Mouse (Mus musculus): ENCODE results near the gene Prtg.
A peak's percentile ranks its signal among the peaks of the same experiment; 100 is the strongest.

Prtg gene

DNA sequence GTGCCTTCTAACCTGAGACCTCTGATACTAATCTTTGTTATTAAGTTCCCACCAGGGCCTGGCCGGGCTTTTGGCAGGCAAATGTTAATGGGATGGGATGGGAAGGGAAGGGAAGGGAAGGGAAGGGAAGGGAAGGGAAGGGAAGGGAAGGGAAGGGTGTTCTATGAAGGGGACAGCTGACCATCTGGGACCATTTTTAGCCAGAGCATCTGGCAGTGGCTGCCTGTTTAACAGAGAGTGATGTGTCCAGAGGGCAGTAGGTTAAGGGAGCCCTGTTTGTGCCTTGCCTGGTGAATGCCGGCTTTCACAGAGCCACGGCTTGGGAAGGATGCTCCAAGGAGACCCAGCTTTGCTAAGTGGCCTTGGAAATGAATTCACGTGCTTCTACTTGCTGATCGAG, 57.1 kb downstream of the Prtg start:
- no peak for DNase-seq

DNA sequence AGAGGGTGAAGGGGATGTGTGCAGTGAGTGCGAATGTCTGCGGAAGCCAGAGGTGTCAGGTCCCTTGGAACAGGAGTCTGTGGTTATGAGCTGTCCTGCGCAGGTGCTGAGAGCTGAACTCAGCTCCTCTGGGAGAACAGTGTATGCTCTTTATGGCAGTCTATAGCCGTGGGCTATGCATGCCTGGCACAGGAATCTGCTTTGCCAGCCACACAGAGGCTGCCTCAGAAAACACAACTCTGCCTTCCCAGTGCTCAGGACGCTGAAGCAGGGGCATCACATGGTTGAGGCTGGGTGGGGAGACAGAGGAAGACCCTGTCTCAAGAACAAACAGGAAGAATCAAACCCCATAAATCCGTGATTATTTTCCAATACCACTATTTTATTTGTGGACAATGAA, 60.8 kb downstream of the Prtg start:
- DNase-seq: no peak

DNA sequence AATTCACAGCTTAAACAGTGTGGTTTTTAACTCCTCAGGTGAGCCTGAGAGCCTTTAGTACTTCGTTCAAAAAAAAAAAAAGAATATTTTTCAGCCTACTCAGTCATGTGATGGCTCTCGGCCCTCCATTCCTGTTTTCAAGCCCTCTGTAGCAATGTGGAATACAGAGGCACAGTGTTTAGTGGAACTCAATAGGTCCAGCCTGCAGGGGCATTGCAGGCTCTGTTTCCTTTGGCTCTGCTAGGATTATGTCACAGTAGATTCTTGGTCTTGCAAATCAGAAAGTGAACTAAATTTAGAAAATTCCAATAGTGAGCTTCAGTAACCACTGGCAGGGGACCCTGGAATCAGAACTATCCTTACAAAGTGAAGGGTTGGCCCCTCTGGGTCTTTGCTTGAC, 62.1 kb downstream of the Prtg start:
- no peak for DNase-seq

DNA sequence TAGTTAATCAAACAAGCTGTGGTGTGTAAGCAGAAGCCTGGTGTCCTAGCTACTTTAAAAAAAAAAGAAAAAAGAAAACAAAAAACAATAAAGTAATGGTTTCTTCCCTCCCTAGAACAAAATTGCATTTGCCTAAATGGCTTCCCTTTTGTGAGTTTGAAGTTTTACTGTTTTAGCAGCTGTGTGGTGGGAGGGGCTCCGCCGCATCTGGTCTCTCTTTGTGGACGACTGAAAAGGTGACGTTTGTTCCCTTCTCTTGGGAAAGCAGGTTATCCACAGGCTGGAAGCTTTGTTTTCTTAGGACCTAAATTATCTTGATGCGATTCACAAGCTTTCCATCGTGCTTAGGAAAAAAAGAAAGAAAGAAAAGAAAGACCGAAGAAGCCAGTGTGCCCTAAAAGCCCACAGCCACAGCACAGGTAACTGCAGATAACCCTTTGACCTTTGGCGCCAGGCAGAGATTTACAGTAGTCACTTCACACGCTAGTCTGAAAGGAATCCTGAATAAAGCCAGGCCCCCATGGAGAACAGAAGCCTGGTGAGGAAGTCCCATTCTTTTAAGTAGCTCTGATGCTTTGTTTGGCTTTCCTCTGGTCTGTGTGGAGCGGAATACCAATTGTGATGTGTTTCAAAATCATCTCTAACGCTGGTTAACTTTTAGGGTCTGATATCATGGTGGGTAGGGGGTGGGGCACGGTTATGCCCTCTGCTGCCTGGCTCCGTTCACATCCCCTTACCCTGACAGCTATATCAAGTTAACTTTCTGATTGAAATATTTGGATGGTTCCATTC, 65.0 kb downstream of the Prtg start:
- no peak for DNase-seq

DNA sequence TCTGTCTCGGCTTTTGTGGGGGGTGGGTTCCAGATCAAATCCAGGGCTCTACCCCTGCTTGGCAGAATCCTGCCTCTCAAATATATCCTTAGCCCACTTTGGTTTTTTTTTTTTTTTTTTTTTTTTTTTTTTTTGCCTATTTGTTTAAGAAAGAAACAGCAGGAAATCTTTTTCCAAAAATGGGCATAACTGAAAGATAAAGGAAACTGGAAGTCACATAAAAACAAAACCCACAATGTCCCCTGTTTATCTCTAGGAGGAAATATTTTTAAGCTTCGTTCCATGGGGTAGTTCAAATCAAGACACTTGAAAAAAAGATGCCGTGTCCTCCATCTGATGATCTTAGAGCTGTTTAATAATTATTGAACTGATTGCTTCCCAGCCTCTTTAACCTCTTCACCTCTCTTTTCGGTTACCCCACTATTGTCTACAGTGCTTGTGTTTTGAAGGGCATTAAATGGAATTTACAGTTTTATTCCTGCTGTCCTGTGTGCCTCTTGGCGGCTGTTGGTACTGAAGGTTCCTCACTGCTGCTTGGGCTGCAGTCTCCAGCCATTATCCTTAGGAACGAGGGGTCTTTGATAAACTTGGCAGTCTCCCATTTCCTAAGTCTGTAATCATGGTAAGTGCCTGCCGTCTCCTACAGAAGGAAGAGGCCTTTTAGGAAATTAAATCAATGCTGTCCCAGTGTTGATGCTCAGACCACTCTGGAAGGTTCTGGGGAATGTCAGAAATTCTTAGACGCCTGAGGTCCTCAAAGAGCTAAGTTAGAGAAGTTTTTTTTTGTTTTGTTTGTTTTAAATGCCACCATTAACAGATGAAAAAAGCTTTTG, 65.8 kb downstream of the Prtg start:
- no peak for DNase-seq

DNA sequence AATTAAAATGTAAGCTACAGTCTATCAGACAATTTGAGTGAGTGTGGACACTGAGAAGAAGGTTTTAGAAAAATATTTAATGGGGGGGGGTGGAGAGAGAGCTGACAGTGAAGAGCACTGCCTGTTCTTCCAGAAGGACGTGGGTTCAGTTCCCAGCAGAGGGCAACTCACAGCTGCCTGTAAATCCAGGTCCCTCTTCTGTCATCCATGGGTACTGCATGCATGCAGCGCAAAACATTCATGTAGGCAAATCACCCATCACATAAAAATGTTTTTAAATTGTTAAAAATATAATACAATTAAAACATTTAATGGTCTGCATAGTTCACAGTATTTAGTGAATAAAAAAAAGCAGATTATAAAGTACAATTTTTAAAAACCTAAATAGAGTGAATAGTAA, 69.2 kb downstream of the Prtg start:
- DNase-seq: no peak

DNA sequence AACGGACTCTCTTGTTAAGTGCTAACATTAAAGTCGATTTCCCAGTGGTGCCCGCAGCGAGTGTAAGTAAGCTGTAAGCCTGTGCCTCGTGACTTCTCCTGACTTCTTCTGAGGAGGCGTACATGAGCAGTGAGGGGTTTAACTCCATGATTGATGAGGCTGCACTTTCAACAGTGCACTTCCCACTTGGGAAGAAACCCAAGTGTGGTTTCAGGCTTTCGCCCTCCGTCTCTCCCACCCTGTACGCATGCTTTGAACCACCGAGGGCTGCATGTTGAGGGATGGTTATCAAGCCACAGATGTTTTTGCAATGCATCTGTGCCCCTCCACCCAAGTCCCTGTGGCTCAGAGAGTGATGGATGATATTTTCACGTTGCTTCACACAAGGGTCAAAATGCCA, 71.2 kb downstream of the Prtg start:
- DNase-seq: no peak

DNA sequence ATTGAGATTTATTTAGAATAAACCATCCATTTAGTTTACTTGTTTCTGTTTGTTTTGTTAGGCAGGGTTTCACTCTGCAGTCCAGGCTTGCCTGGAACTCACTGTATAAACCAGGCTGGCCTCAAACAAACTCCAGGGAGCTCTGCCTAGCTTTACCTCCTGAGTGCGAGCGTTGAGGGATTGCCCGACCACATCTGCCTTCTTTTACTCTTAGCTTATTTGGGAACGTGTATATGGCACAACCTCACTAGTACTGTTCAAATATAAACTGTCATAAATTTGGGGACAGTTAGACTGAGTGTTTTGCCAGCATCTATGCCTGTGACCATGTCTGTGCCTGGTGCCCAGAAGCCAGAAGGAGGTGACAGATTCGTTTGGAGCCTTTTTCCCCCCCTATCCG, 72.0 kb downstream of the Prtg start:
- DNase-seq: no peak

DNA sequence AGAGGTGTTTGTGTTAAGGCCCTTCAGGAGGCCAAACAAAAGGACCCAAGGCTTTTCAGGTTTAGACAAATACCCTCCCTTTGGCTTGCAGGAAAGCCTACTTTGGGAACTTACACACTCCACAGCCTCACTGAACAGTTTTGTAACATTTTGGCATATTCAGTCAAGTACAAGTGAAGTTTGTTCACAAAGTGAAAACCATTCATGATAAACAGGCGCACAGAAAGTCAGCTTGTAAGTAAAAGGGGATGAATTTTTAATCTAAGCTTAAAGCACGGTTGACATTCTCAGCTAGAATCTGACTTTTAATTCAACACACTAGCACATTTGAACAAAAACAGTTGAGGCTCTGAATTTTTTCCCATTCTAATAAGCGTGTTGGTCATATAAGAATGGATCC, 72.9 kb downstream of the Prtg start:
- DNase-seq: no peak

DNA sequence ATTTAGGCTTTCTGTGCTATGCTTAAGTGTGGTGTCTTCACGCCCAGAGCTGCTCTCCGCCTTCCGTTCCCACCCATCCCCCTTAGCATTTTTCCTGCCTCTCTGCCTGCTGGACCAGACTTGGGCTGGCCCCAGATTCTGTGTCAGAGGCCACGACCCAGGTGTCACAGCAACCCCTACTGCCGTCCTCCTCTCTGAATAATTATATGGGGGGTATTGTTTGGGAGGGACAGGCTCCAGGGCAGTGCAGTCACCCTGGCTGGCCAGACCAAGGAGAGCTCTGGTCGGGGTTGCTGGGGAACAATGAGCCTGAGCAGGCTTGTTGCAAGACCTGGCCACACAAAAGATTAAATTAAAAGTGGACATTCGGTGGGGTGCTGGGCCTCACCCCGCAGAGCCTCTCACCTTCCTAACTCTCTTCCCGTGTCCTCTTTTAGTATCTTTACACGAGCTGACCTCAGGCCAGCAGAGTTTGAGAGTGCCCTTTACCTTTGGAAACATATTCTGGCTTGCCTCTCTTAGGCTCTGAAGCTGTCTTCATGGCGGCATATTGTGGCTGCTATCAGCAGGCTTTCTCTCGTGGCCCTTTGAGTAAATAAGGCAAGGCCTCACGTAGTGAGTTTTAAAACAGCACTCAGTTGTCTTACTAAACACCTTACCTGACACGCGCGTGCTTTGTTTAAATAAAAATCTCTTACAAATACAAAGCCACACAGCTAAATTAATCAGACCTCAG, 73.7 kb downstream of the Prtg start:
- DNase-seq: no peak

DNA sequence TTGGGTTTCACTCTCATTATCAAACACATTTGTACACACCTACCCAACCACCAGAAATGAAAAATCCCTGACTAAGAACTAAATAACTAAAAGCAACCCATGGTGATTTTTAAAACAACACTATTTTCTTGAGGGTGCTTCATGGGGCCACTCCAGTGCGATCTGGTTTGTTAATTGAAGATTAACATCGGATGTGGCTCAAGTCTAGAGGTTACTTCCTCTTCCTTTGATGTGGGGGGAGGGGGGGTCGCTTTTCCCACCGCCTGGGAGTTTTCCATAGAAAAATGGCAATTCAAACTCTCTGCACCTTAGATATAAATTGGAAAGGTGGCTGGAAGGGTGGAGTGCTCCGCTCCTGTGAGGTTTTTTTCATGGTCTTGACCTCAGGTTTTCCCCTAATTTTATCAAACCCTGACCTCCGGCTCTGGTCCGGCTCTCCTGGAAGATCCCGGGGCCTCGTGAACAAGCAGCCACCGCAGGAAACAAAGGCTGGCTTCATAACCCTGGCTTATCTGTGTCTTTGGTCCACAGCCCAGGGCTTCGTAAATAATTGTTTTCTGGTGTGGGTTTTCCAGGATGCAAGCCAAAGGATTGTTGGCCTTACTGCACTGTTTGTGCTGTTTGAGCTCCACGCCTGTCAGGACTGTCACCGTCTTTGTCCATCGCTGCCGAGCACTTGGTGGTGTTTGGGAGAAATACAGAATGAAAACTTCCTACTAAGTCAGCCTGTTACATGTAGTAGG, 74.5 kb downstream of the Prtg start:
- no peak for DNase-seq

DNA sequence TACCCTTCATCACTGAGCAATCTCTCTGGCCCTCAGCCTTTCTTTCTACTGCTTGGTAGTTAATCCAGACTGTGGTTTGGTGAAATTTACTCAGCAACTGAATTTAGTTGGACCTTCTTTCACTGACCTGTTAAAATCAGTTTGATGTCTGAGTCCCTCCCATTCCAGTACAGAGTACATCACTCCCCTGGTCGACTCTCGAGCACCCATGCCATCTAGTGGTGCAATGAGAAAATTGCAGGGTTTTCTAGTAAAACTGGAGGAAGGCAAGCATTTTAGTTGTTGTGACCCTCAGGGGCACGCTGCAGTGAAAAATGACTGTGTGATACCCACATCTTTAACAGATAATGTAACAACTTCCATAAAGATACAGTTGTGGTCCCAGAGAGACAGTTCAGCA, 77.3 kb downstream of the Prtg start:
- DNase-seq: peak; percentile 29

DNA sequence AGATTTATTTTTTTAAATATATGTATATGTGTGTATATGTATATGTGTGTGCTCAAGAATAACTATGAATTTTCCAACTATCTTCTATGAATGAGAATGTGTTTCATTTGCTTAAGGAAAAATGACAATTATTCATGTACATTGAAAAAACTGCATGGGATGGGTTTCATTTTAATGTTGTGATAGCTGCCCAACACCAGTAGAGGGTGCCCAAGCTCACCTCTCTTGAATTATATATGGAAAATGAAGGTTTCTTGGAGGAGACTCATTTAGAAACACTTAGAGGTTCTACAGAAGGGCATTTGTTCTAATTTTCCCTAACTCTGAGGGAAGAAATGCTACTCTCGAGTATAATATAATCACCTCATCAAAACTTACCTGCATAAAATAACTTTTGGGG, 83.1 kb downstream of the Prtg start:
- DNase-seq: no peak

DNA sequence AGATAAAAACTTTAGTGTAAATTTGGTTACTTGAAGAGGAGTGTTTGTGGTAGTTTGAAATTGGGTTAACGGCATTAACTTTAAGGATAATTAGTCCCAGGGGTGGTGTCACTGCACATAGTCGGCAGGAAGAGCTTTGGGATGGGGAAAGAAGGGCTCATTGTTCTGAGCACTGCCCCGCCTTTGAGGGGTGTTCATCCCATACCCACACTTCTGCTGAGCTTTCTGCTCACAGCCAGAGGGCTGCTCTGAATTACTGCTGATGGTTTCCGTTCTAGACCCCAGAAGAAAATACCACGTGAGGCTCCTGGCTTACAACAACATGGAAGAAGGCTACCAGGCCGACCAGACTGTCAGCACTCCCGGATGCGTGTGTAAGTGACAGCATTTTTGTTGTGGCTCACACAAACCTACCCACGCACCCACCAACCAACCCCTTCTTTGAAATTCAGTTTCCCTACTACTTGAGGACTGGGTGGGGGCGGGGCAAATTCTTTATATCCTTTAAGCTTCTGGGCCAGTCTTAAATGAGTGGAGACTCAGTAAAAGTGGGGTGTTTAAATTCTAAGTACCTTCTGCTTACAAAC, 83.9 kb downstream of the Prtg start:
- no peak for DNase-seq

DNA sequence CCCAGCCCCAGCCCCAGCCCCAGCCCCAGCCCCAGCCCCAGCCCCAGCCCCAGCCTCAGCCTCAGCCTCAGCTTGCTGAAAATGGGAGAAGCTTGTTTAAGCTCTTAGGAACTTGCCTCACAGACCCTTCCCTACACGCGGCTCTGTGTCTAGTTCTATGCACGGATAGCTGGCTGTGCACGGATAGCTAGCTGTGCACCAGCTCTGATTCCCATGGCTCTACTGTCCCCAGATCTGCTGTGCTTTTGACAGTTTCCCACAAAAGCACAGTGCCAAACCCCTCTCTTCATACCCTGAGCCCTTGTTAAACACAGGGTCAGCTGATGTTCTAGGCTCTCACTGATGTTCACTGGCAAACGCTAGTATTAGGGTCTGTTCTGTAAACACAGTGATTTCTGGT, 86.1 kb downstream of the Prtg start:
- no peak for DNase-seq

DNA sequence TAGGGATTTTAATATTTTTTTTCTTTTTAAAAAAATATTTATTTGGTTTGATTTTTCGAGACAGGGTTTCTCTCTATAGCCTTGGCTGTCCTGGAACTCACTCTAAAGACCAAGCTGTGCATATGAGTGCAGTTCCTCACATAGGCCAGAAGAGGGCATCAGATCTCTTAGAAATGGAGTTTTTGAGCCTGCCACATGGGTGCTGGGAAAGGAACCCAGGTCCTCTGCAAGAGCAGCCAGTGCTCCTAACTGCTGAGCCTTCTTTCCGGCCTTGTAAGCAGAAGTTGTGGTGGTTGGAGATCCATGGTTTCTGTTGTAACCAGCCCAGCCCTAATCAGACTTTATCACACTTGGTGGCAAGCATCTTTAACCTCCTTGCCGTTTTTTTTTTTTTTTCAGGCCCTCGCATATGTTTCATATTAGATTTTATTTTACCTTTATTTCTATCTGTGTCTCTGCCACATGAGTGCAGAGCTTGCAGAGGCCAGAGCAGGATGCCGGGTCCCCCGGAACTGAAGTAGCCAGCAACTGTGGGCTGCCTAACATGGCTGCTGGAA, 88.2 kb downstream of the Prtg start:
- no peak for DNase-seq

DNA sequence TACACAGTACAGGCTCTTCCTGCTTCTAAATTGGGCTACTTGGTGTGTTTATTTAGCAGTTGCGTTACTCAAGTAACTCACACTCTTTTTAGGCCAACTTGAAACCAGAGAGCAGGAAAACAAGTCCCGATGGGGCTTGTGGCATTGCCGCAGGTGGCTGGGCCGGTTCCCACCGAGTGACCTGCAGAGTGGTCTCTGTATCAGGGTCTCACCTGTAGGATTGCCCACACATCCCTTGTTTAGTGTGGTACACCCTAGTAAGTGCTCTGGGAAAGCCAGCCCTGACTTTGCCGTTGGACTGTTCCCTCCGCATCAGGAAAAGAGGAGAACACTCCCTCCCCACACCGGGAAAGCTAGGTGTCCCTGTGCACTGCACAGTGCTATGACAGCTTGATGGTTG, 95.4 kb downstream of the Prtg start:
- no peak for DNase-seq

DNA sequence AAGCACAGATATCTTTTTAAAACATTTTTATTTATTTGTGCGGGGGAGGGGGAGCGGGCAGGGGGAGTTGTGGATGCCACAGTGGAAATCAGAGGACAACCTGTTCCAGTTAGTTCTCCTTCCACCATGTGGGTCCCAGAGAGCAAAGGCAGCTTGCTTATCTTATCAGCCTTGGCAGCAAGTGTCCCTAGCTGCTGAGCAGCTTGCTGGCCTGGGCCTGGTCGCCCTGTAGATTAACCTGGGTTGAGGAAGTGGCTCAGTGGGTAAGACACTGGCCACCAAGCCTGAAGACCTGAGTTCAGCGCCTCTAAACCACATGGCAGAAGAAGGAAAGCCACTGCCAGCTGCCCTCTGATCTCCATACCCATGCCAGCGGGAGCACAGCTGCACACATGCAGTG, 95.9 kb downstream of the Prtg start:
- no peak for DNase-seq

DNA sequence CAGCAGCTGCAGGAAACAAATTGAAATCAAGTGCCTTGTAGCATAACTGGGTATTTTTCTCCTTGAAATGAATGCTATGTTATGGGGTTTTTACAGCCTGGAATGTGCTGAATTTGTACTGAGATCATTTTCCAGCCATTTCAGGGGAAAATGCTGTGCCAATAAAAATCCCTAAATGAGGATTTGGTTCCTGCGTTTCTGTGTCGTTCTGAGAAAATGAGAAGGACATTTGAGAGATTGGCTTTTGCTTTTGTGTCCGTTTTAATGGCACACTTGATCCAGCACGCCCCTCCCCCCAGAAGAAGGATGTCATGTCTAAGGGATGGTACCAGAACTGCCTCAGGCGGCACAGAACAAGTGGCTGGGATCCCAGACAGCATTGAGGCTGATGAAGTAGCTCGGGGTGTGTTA, 100.0 kb downstream of the Prtg start:
- DNase-seq: peak; percentile 48

DNA sequence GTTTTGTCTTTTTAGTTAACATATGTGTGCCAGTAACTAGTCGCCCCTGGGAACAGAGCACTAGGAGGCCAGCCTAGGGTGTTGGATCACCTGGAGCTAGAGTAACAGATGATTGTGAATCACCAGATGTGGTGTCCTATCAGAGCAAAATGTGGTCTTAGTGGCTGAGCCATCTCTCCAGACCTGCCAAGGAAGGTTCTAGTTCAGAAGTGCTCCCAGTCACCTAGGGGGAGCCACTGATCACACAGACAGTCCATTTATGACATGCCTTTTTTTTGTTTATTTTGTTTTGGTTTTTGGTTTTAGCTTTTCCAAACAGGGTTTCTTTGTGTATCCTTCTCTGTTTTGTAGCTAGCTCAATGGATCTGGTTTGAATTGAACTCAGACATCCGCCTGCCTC, 104.7 kb downstream of the Prtg start:
- no peak for DNase-seq

DNA sequence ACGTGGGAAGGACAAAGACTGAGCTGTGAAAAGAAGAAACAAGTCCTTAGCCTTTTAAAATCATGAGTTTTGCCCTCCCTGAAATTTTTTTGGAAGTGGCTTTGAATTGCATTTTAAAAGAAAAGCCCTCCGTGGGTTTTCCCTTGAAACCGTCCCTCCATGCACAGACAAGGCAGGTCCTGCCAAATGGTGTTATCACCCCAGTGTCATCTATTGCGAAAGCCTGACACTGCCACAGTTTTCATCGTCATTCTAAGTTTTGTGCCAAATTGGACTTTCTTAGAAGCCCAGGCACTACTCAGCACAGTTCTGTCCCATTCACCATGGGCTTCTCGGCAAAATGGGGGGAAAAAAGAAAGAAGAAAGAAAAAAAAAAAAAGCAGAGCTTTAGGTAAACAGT, 106.9 kb downstream of the Prtg start:
- DNase-seq: no peak

DNA sequence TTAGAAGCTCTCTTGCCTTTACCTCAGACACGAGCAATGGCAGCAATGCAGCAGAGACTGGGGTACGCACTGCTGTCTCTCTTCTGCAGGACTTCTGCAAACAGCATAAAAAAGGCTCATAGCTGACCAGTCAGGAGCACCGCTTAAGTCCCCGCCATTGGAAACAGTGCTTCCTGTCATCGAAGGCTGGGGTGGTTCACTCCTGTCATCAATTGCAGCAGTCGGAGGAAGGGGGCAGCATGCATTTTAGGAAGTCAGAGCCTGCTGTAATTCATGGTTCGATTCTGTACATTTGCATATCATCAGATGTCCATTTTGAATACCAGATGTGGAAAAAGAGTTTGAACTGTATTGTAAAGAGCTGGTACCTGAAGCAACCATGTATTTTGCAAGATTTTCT, 109.1 kb downstream of the Prtg start:
- no peak for DNase-seq

Data from right cerebral cortex, postnatal 4 days (tissue).